Mouse (Mus musculus) E14TG2a.4 (cell line): ENCODE measurements around the gene Med15.

Experiments
- H3K27me3 ChIP-seq: 2 replicates; pipeline ENCODE4 v1.6.1; 2014; ENCODE audit warnings: low read length, control low read depth; ENCODE audit not compliant: insufficient read depth
- H3K36me3 ChIP-seq: 2 replicates; pipeline ENCODE4 v1.6.1; 2014; ENCODE audit warnings: low read length, control low read depth; ENCODE audit not compliant: insufficient read depth
- H3K4me1 ChIP-seq: replicated peaks from 2 replicates; pipeline ENCODE4 v1.6.1; 2014; ENCODE audit warnings: low read depth, low read length, control low read depth
- H3K4me3 ChIP-seq: replicated peaks from 2 replicates; pipeline ENCODE4 v1.5.1; 2014; ENCODE audit warnings: mild to moderate bottlenecking, low read length
- H3K9me3 ChIP-seq: 2 replicates; pipeline ENCODE4 v1.6.1; 2014; ENCODE audit warnings: low read length, control low read depth
- CTCF ChIP-seq: conservative IDR thresholded peaks from 2 replicates; pipeline ENCODE4 v1.5.1; 2014; ENCODE audit warnings: low read length
- NANOG ChIP-seq: IDR thresholded peaks from 2 replicates; pipeline ENCODE4 v1.6.1; 2014; ENCODE audit warnings: borderline replicate concordance, low read length, mixed read lengths
- POU5F1 ChIP-seq: IDR thresholded peaks from 2 replicates; pipeline ENCODE4 v1.6.1; 2014; ENCODE audit warnings: low read length, borderline replicate concordance

Gene Med15

DNA sequence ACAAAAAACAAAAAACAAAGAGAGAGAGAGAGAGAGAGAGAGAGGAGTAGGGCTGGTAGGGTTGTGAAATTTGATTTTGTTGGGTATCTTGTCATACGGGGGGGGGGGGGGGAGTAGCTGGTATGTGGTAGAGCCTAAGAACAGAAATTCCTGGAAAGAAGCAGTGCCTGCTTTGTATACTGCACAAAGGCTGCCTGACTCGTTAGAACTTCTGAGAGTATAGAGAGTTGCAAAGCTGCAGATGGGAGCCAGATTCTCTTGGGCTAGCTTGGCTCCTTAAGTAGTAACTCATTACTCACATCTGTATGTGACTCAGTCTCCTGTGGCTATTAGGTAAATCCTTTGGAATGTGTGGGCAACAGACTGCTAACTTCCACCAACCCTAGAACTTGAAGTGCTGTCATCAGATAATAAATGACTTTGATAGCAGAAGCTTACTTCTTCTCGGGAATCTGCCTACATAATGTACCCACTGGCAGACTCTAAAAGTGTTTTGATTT lies at the start of gene Med15:
Gene Med15 (minus strand): TSS at position 51 of the 500 bp plus-strand sequence.
- Histone ChIP-seq H3K27me3 (peaks cover 37% of the 10 kb centered on the region), H3K36me3 (no peaks in the 10 kb centered on the region), H3K9me3 (no peaks in the 10 kb centered on the region), H3K4me3 (no peak within 1 kb of the TSS), H3K4me1 (no peaks in the 10 kb centered on the region; the same call in 1 of the 2 replicates)
- TF ChIP-seq CTCF (no peak), NANOG (no peak), POU5F1 (no peak)

DNA sequence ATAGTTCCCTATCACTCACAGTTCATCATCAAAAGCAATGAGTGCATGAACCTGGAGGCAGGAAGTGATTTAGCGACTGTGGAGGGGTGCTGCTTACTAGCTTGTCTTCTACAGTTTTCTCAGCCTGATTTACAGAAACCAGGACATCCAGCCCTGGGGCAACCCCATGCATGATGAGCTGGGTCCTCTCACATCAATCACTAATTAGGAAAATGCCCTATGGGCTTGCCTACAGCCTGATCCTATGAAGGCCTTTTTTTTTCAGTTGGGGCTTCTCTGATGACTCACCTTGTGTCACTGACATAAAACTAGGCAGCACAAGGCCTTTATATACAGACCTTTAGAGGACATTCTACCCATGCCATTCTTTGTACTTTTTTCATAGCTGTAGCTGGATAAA lies 47.0 kb upstream of the Med15 start:
- peaks cover 80% of the 10 kb centered on the region for H3K36me3 ChIP-seq
- no peaks in the 10 kb centered on the region for H3K9me3 ChIP-seq
- H3K4me1 ChIP-seq: peaks cover 17% of the 10 kb centered on the region
- no peak overlapping the region for H3K4me3 ChIP-seq
- no peaks in the 10 kb centered on the region for H3K27me3 ChIP-seq
- TF ChIP-seq CTCF (no peak), POU5F1 (no peak), NANOG (no peak)

DNA sequence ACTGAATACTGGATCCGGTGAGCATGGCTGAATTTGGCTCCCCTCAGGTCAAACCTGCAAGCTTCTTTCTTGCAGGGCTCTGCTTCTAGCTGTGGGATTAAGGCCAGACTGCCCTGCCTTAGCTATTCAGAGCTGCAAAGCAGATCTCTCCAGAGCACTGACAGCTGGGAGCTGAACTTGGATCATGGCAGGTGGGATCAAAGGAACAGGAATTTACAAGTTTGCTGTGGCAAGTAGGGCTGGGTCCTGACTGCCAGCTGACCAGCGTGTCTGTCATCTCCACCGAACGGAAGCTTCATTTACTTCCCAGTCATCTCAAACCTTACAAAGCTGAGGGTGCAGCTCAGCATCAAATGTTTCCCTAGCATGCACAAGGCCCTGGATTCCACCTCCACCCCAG lies 45.5 kb upstream of the Med15 start:
- Histone ChIP-seq H3K9me3 (no peaks in the 10 kb centered on the region), H3K36me3 (peaks cover 75% of the 10 kb centered on the region), H3K4me1 (peaks cover 18% of the 10 kb centered on the region), H3K4me3 (no peak overlapping the region), H3K27me3 (no peaks in the 10 kb centered on the region)
- no peak for TF ChIP-seq NANOG

DNA sequence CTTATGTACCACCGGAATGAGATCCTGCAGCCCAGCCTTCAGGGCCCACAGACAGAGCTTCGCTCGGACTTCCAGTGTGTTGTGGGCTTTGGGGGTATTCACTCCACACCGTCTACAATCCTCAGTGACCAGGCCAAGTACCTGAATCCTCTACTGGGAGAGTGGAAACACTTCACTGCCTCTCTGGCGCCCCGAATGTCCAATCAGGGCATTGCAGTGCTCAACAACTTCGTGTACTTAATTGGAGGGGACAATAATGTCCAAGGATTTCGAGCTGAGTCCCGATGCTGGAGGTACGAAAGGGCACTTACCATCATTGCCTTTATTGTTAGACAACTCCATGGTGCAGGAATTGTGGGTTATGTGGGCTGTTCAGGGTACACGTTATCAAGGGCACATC lies 44.1 kb upstream of the Med15 start:
- peaks cover 78% of the 10 kb centered on the region for H3K36me3 ChIP-seq
- H3K4me1 ChIP-seq: peaks cover 18% of the 10 kb centered on the region
- no peaks in the 10 kb centered on the region for H3K27me3 ChIP-seq
- H3K9me3 ChIP-seq: no peaks in the 10 kb centered on the region
- peak; percentile 95 for TF ChIP-seq CTCF
- TF ChIP-seq NANOG: no peak
- TF ChIP-seq POU5F1: no peak
- no peak overlapping the region for H3K4me3 ChIP-seq

DNA sequence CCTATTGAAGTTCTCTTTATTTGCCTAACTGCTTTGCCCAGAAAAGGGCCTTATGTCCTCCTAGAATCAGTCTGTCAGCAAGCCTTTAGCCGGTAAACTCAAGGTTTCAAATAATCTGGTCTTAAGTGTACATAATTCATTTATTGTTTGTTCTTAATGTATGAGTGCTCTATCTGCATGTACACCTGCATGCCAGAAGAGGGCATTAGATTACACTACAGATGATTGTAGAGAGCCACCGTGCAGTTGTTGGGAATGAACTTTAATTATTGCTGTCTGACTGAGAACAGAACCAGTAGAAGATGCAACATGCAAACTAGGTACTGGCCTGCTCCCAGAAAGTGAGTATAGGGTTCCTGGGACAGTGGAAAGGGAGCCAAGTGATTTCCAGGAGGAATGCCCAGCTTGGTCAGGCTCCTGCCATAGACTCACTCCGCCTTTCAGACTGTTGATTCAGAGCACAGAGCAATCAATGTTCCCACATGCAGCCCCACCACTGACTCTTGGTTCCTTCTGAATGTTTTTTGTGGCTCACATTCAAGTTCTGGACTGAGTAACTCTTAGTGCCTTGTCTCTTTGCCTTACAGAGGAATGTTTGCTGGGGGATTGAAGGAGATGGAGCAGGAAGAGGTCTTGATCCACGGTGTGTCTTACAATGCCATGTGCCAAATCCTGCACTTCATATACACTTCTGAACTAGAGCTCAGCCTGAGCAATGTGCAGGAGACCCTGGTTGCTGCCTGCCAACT lies 38.6 kb upstream of the Med15 start:
- H3K9me3 ChIP-seq: no peaks in the 10 kb centered on the region
- peaks cover 14% of the 10 kb centered on the region for H3K4me1 ChIP-seq
- H3K27me3 ChIP-seq: no peaks in the 10 kb centered on the region
- H3K36me3 ChIP-seq: peaks cover 79% of the 10 kb centered on the region
- H3K4me3 ChIP-seq: no peak overlapping the region
- TF ChIP-seq NANOG (no peak), CTCF (peak; percentile 24), POU5F1 (no peak)

DNA sequence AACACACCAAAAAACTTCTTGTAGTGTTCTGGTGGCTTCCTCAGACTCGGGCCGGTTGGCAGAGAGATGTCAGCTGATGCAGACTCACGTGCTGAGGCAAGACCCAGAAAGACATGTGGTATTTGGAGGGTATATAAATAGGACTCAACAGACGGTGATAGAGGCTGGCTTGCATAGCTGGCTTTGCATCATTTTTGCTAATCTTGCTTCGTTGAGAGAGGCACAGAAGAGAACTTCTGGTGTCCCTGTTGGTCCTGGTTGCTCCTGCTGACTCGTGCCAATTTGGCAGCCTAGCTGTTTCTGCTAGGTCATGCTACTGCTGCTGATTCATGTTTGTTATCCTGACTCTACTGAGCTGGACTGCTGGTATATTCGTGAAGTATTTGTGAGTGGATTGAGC lies 36.1 kb upstream of the Med15 start:
- no peaks in the 10 kb centered on the region for H3K27me3 ChIP-seq
- no peaks in the 10 kb centered on the region for H3K4me1 ChIP-seq
- no peak overlapping the region for H3K4me3 ChIP-seq
- peaks cover 87% of the 10 kb centered on the region for H3K36me3 ChIP-seq
- no peaks in the 10 kb centered on the region for H3K9me3 ChIP-seq
- no peak for TF ChIP-seq POU5F1

DNA sequence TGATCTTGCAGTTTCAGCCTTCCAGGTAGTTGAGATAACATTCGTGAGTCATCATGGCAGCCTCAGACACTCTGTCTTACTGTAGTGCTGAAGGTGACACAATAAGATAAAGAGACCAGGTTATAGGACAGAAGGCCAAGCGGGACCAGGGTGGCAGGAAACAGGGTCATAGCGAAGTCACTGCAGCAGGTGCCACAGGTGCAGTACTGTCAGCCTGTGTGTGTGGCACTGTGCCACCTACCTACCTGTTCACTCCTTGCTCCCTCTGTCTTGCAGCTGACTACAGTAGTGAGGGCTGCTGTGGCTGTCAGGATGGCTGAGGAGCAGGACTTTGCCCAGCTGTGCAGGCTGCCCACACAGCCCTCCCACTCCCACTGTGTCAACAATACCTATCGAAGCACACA lies 31.4 kb upstream of the Med15 start:
- TF ChIP-seq CTCF: no peak
- TF ChIP-seq NANOG: no peak
- no peak for TF ChIP-seq POU5F1
- Histone ChIP-seq H3K27me3 (peaks cover 8% of the 10 kb centered on the region), H3K9me3 (no peaks in the 10 kb centered on the region), H3K4me1 (peaks cover 20% of the 10 kb centered on the region), H3K4me3 (no peak overlapping the region), H3K36me3 (peaks cover 70% of the 10 kb centered on the region)

DNA sequence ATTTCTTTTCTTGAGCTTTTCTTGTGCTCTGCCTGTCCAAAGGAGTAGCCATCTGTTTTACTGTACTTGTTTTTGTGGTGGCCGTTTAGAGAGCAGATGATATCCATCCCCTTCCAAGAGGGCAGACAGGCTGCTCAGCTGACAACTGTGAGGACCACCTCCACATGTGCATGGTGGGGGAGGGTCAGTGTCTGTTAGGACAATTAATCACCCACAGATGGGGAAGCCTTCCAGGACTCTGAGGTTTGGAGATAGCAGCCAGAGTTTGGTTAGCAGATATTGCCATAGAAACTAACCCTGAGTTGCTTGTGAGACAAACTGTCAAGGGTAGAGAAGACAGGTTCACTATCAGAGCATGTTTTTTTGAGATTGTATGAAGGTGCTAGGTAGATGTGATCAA lies 28.4 kb upstream of the Med15 start:
- Histone ChIP-seq H3K27me3 (peaks cover 33% of the 10 kb centered on the region), H3K9me3 (peaks cover 8% of the 10 kb centered on the region), H3K4me1 (peaks cover 38% of the 10 kb centered on the region), H3K4me3 (no peak overlapping the region), H3K36me3 (peaks cover 43% of the 10 kb centered on the region)
- TF ChIP-seq CTCF (no peak), POU5F1 (no peak), NANOG (no peak)

DNA sequence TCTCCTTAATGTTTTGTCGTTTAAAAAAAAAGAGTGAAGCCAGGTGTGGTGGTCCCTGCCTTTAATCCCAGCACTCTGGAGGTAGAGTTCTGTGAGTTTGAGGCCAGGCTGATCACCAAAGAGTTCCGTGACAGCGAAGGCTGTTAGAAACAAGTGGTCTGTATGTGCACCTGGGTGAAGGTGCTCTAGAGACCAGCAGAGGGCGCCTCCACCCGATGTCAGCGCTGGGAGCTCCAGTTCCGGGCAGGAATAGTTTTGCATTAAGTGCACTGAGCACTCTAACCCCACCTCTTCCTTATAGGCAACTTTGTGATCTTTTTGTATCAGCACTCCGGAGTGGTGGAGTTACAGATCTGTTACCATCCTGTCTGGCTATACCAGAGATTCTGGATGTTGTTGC lies 28.0 kb upstream of the Med15 start:
- H3K9me3 ChIP-seq: peaks cover 12% of the 10 kb centered on the region
- TF ChIP-seq POU5F1: no peak
- peak; percentile 75 for TF ChIP-seq CTCF
- no peak for TF ChIP-seq NANOG
- peaks cover 38% of the 10 kb centered on the region for H3K4me1 ChIP-seq

More for the DNA sequence above, 28.0 kb upstream of the Med15 start:
- peaks cover 39% of the 10 kb centered on the region for H3K36me3 ChIP-seq
- H3K27me3 ChIP-seq: peaks cover 34% of the 10 kb centered on the region
- peak overlapping the region; percentile 80 for H3K4me3 ChIP-seq
